ENCODE assay signal across 33 mouse cellular contexts in genomic region chr11:62583031-62583430, GRCm38 (mm10). TPM values are rescaled to one million over a fixed set of nuclear protein-coding genes. Genes with fewer than 3 reads are reported as not detected.
DNase-seq lines count a peak whose midpoint lies in the region; ATAC-seq and TF ChIP-seq lines count a peak whose summit lies in the region.
"Had no signal": no experiment of that assay in that cellular context is flagged by ENCODE, and none has a peak within 500 bp of the region (broad histone marks: within the 10 kb centered on the region; RNA-seq: fewer than 3 reads in every experiment).

No protein-coding gene starts in this region.

- no peaks in the 10 kb centered on the region for H3K27me3 ChIP-seq in heart, adult 2 months (ENCODE audit: control insufficient read depth, insufficient read depth, low read length)
- H3K27me3 ChIP-seq in heart, embryonic 14.5 days (ENCODE audit: control insufficient read depth, insufficient read depth, low read length), result no peaks in the 10 kb centered on the region
- no peaks in the 10 kb centered on the region for H3K27me3 ChIP-seq in kidney, postnatal 0 days (ENCODE audit: insufficient read depth, low read length)
- no peaks in the 10 kb centered on the region for H3K27me3 ChIP-seq in liver, embryonic 12.5 days (replicated peaks)
- H3K27me3 ChIP-seq: hindbrain, embryonic 15.5 days; liver, embryonic 13.5 days; neural tube, embryonic 12.5 days had no signal

- no peaks in the 10 kb centered on the region; the same call in 1 of the 2 replicates for H3K4me1 ChIP-seq in heart, adult 2 months (ENCODE audit: control insufficient read depth, insufficient read depth, low read length)
- peaks cover 4 to 11% of the 10 kb centered on the region in 2 experiments; a peak in 3 of 4 replicates for H3K4me1 ChIP-seq in heart, embryonic 14.5 days (ENCODE audit: control insufficient read depth in 2 of 2, insufficient read depth in 2 of 2, low read length in 2 of 2)
- no peaks in the 10 kb centered on the region for H3K4me1 ChIP-seq in kidney, postnatal 0 days (replicated peaks; ENCODE audit: insufficient read depth, low read length)
- H3K4me1 ChIP-seq in liver, embryonic 12.5 days, result peaks cover 42% of the 10 kb centered on the region
- H3K4me1 ChIP-seq: hindbrain, embryonic 10.5 days; hindbrain, embryonic 15.5 days; midbrain, embryonic 12.5 days; neural tube, embryonic 12.5 days had no signal

- no peak for TF ChIP-seq EP300 in heart, adult 2 months (IDR thresholded peaks at IDR 0.05; ENCODE audit: insufficient read depth, low read depth, low read length)

- H3K36me3 ChIP-seq in heart, adult 2 months (ENCODE audit: control insufficient read depth, insufficient read depth, low read length), result no peaks in the 10 kb centered on the region
- H3K36me3 ChIP-seq in heart, embryonic 14.5 days (ENCODE audit: control insufficient read depth, insufficient read depth, low read length), result no peaks in the 10 kb centered on the region
- H3K36me3 ChIP-seq in kidney, postnatal 0 days (ENCODE audit: insufficient read depth, low read length), result no peaks in the 10 kb centered on the region
- H3K36me3 ChIP-seq in liver, embryonic 12.5 days, result peaks cover 6% of the 10 kb centered on the region; the same call in 1 of the 2 replicates

- H3K79me2 ChIP-seq in heart, adult 2 months (replicated peaks; ENCODE audit: control insufficient read depth, insufficient read depth, low read length), result no peaks in the 10 kb centered on the region

- no peaks in the 10 kb centered on the region for H3K9me3 ChIP-seq in heart, embryonic 14.5 days (ENCODE audit: control insufficient read depth, low read length)
- no peaks in the 10 kb centered on the region for H3K9me3 ChIP-seq in kidney, postnatal 0 days (replicated peaks; ENCODE audit: low read length)
- H3K9me3 ChIP-seq in liver, embryonic 12.5 days (replicated peaks), result no peaks in the 10 kb centered on the region
- H3K9me3 ChIP-seq: hindbrain, embryonic 10.5 days; hindbrain, embryonic 15.5 days; liver, embryonic 13.5 days; midbrain, embryonic 12.5 days; neural tube, embryonic 12.5 days had no signal

- intact Hi-C loops in heart, adult 2 months (cut with DNase I), result no loop called here
- intact Hi-C loops in heart, postnatal 25 days (cut with DNase I), result no loop called here
- intact Hi-C loops in heart, postnatal 10 days (cut with DNase I), result no loop called here

- peak overlapping the region; percentile 38 for H3K4me2 ChIP-seq in heart, embryonic 14.5 days (ENCODE audit: low read length)
- H3K4me2 ChIP-seq in kidney, postnatal 0 days (ENCODE audit: low read length), result no peak overlapping the region
- H3K4me2 ChIP-seq in liver, embryonic 12.5 days, result no peak overlapping the region
- H3K4me2 ChIP-seq: hindbrain, embryonic 15.5 days; liver, embryonic 13.5 days; midbrain, embryonic 12.5 days; neural tube, embryonic 12.5 days had no signal

- no peak for TF ChIP-seq CTCF in heart, adult 2 months (IDR thresholded peaks at IDR 0.05)
- no peak for TF ChIP-seq CTCF in kidney, postnatal 0 days (IDR thresholded peaks at IDR 0.05; ENCODE audit: low read depth)

- H3K9ac ChIP-seq in heart, adult 2 months (ENCODE audit: low read depth, low read length), result peak overlapping the region; percentile 58
- peak overlapping the region; percentile 35; the same call in 1 of the 2 replicates for H3K9ac ChIP-seq in heart, embryonic 14.5 days (ENCODE audit: low read length)
- no peak overlapping the region for H3K9ac ChIP-seq in kidney, postnatal 0 days (ENCODE audit: low read depth, low read length)
- H3K9ac ChIP-seq in liver, embryonic 12.5 days, result no peak overlapping the region
- H3K9ac ChIP-seq: hindbrain, embryonic 15.5 days; liver, embryonic 13.5 days; midbrain, embryonic 12.5 days; neural tube, embryonic 12.5 days had no signal

- peak overlapping the region; percentile 36 for H3K4me3 ChIP-seq in heart, adult 2 months
- H3K4me3 ChIP-seq in heart, embryonic 14.5 days (ENCODE audit: control insufficient read depth in 1 of 2, insufficient read depth in 1 of 2, low read depth in 1 of 2, low read length in 2 of 2), result 0 out of 4 replicates have a peak overlapping the region, but pooled peaks of 1 of the 2 experiments have one; percentile 0
- no peak overlapping the region for H3K4me3 ChIP-seq in kidney, postnatal 0 days (replicated peaks; ENCODE audit: low read depth, low read length)
- H3K4me3 ChIP-seq in liver, embryonic 12.5 days, result no peak overlapping the region
- H3K4me3 ChIP-seq: erythroblast, embryonic 14.5 days; hindbrain, embryonic 10.5 days; hindbrain, embryonic 15.5 days; liver, embryonic 13.5 days; megakaryocyte, embryonic 14.5 days; midbrain, embryonic 12.5 days; myocyte; neural tube, embryonic 12.5 days had no signal

- DNase-seq in heart, adult 2 months, result no peak
- no peak for DNase-seq in heart, postnatal 25 days (ENCODE audit: low spot score)
- no peak for DNase-seq in heart, postnatal 10 days
- DNase-seq in kidney, postnatal 0 days (ENCODE audit: low spot score), result no peak
- no peak for DNase-seq in kidney, postnatal 25 days
- DNase-seq: adrenal gland, adult 2 months; adrenal gland, postnatal 36 days; cerebellum, adult 18-20 months; cerebellum, postnatal 14 days; gastrocnemius, postnatal 36 days; kidney, adult 11 months; kidney, postnatal 4 days; left cerebral cortex, postnatal 4 days; liver, embryonic 13.5 days; lung, adult 18-20 months; lung, postnatal 4 days; right cerebral cortex, adult 18-20 months; spleen, adult 18-20 months; thymus, postnatal 14 days had no signal

- no peak for ATAC-seq in heart, embryonic 14.5 days (ENCODE audit: insufficient number of reproducible peaks, insufficient read depth, low FRiP score, low read depth)
- no peak; the same call in 1 of the 2 replicates for ATAC-seq in kidney, postnatal 0 days (replicated peaks; ENCODE audit: low FRiP score, low read depth)
- ATAC-seq in liver, embryonic 12.5 days, result no peak
- ATAC-seq: activated CD4-positive, CD25-positive, alpha-beta regulatory T cell, adult 4 months; CD4-positive, CD25-positive, alpha-beta regulatory T cell, adult 4 months; forebrain, embryonic 16.5 days; inflammation-experienced regulatory T-cells, adult 6 months; lung, postnatal 0 days had no signal

- peak overlapping the region; percentile 56 for H3K27ac ChIP-seq in heart, adult 2 months
- peak overlapping the region; percentile 15 to 55; a peak in 3 of 4 replicates for H3K27ac ChIP-seq in heart, embryonic 14.5 days (replicated peaks in 1 of 2; ENCODE audit: control insufficient read depth in 1 of 2, insufficient read depth in 1 of 2, low read depth in 2 of 2, low read length in 2 of 2)
- H3K27ac ChIP-seq in kidney, postnatal 0 days, result 0 out of 2 replicates have a peak overlapping the region, but pooled peaks have one; percentile 13
- H3K27ac ChIP-seq in liver, embryonic 12.5 days, result no peak overlapping the region
- H3K27ac ChIP-seq: hindbrain, embryonic 10.5 days; hindbrain, embryonic 15.5 days; liver, embryonic 13.5 days; midbrain, embryonic 12.5 days; neural tube, embryonic 12.5 days had no signal

- TF ChIP-seq POLR2A in heart, adult 2 months (IDR thresholded peaks at IDR 0.05; ENCODE audit: insufficient read depth, low read depth, low read length), result no peak

- WGBS in heart, adult 2 months, result 58% methylated on average over 6 of the region's 6 CpGs
- WGBS in heart, embryonic 14.5 days, result 44% methylated on average over 6 of the region's 6 CpGs
- WGBS in kidney, postnatal 0 days, result 71% methylated on average over 6 of the region's 6 CpGs
- WGBS in liver, embryonic 12.5 days (ENCODE audit: insufficient replicate concordance), result 84% methylated on average over 6 of the region's 6 CpGs

RNA-seq across cellular contexts. Expression of gene Trpv2, which starts 8.7 kb away (rescaled TPM):
- 1 to 10 TPM; 2.6 to 3.5 TPM for total RNA-seq in heart, adult 2 months (2021)
- 4.6 and 5.6 TPM in 2 replicates for polyA plus RNA-seq in heart, adult 2 months (2012; rRNA removed)
- total RNA-seq in heart, postnatal 25 days (2021), result 1 to 10 TPM; 2.4 to 3.3 TPM
- polyA plus RNA-seq in heart, embryonic 14.5 days (2014; fragmentation: Nextera tagmentation; extraction: Ambion mirVana), result 3.7 and 4.2 TPM in 2 replicates
- 1 to 10 TPM; 4.3 to 4.5 TPM for total RNA-seq in heart, postnatal 10 days (2021)
- polyA plus RNA-seq in kidney, postnatal 0 days (2015; fragmentation: Nextera tagmentation; extraction: Ambion mirVana), result 1.7 and 2.4 TPM in 2 replicates
- 8.0 and 9.0 TPM in 2 replicates for polyA plus RNA-seq in liver, embryonic 12.5 days (2016; fragmentation: Nextera tagmentation; extraction: Ambion mirVana)

RNA-seq across cellular contexts. Expression of gene Ubb, which starts 32.1 kb away (rescaled TPM):
- total RNA-seq in heart, adult 2 months (2021), result 100 to 1,000 TPM; 626 to 699 TPM
- polyA plus RNA-seq in heart, adult 2 months (2012; rRNA removed), result 1,026 and 1,119 TPM in 2 replicates
- total RNA-seq in heart, postnatal 25 days (2021), result 100 to 1,000 TPM; 561 to 624 TPM
- 2,716 and 2,876 TPM in 2 replicates for polyA plus RNA-seq in heart, embryonic 14.5 days (2014; fragmentation: Nextera tagmentation; extraction: Ambion mirVana)
- total RNA-seq in heart, postnatal 10 days (2021), result 100 to 1,000 TPM; 678 to 750 TPM
- 2,759 and 3,018 TPM in 2 replicates for polyA plus RNA-seq in kidney, postnatal 0 days (2015; fragmentation: Nextera tagmentation; extraction: Ambion mirVana)
- polyA plus RNA-seq in liver, embryonic 12.5 days (2016; fragmentation: Nextera tagmentation; extraction: Ambion mirVana), result 1,472 and 1,525 TPM in 2 replicates

RNA-seq across cellular contexts. Expression of gene Cenpv, which starts 44.0 kb away (rescaled TPM):
- 10 to 100 TPM; 25.0 to 25.8 TPM for total RNA-seq in heart, adult 2 months (2021)
- polyA plus RNA-seq in heart, adult 2 months (2012; rRNA removed), result 30.8 and 54.7 TPM in 2 replicates
- 10 to 100 TPM; 22.5 to 26.4 TPM for total RNA-seq in heart, postnatal 25 days (2021)
- polyA plus RNA-seq in heart, embryonic 14.5 days (2014; fragmentation: Nextera tagmentation; extraction: Ambion mirVana), result 29.8 and 37.7 TPM in 2 replicates
- total RNA-seq in heart, postnatal 10 days (2021), result 10 to 100 TPM; 19.3 to 19.8 TPM
- 17.1 and 17.6 TPM in 2 replicates for polyA plus RNA-seq in kidney, postnatal 0 days (2015; fragmentation: Nextera tagmentation; extraction: Ambion mirVana)
- polyA plus RNA-seq in liver, embryonic 12.5 days (2016; fragmentation: Nextera tagmentation; extraction: Ambion mirVana), result 30.6 and 32.3 TPM in 2 replicates

Comparison
In these comparisons a context has a peak if more than half of its experiments do, and no peak if none do; other contexts are left out.
1. H3K9ac ChIP-seq: peak in heart, adult 2 months (single experiment) and heart, embryonic 14.5 days (single experiment); none in kidney, postnatal 0 days (single experiment) and liver, embryonic 12.5 days (single experiment).